Mouse (Mus musculus) lung, embryonic 14.5 days (tissue): Measurements from ENCODE around the gene Kcnq1. TPM values are rescaled to one million over a fixed set of nuclear protein-coding genes. Genes with fewer than 3 reads are reported as not detected.
A peak's percentile ranks its signal among the peaks of the same experiment; 100 is the strongest.

ENCODE experiments used
- ATAC-seq: fragments of 200-750 bp; cut with Nextera tagmentation; 2 replicates; pipeline ENCODE4 v1.8.0; 2017; ENCODE audit warnings: mild to moderate bottlenecking, moderate TSS enrichment, moderate library complexity; ENCODE audit not compliant: insufficient read depth
- DNase-seq: peaks from one replicate; pipeline ENCODE4 v3.0.0-alpha.2; 2015
- H3K27ac ChIP-seq: fragments of 300-500 bp; sonication (generic); 2 replicates; pipeline ENCODE4 v1.5.1; 2014; ENCODE audit warnings: low read depth, mild to moderate bottlenecking, moderate library complexity
- H3K27me3 ChIP-seq: fragments of 300-500 bp; sonication (generic); 2 replicates; pipeline ENCODE4 v1.6.1; 2014; ENCODE audit warnings: low read length, control low read depth; ENCODE audit not compliant: insufficient read depth
- H3K36me3 ChIP-seq: fragments of 300-500 bp; sonication (generic); 2 replicates; pipeline ENCODE4 v1.6.1; 2014; ENCODE audit warnings: control low read depth; ENCODE audit not compliant: insufficient read depth
- H3K4me1 ChIP-seq: fragments of 300-500 bp; sonication (generic); 2 replicates; pipeline ENCODE4 v1.6.1; 2014; ENCODE audit warnings: antibody characterized with exemption, control low read depth; ENCODE audit not compliant: insufficient read depth
- H3K4me2 ChIP-seq: fragments of 300-500 bp; sonication (generic); 2 replicates; pipeline ENCODE4 v1.6.1; 2014; ENCODE audit warnings: mild to moderate bottlenecking
- H3K4me3 ChIP-seq: fragments of 300-500 bp; sonication (generic); 2 replicates; pipeline ENCODE4 v1.5.1; 2014; ENCODE audit warnings: low read depth, low read length
- H3K9ac ChIP-seq: fragments of 300-500 bp; sonication (generic); 2 replicates; pipeline ENCODE4 v1.6.1; 2014
- H3K9me3 ChIP-seq: fragments of 300-500 bp; sonication (generic); 2 replicates; pipeline ENCODE4 v1.6.1; 2016; ENCODE audit warnings: low read depth, low read length, control low read depth
- CTCF ChIP-seq: IDR thresholded peaks from 2 replicates; pipeline ENCODE4 v1.5.1; 2016; ENCODE audit warnings: antibody characterized with exemption, low read depth
- WGBS: fragments of 180-500 bp; shearing (Covaris S2); extraction: QIAGEN DNeasy Blood & Tissue Kit; methylation state at CpG from one replicate; pipeline ENCODE4 v1.1.7; 2014; 5-methylcytosine and 5-hydroxymethylcytosine counted together
- polyA plus RNA-seq: library from polyadenylated mRNA; unstranded; fragments of >200 nt; fragmentation: Nextera tagmentation; extraction: Ambion mirVana; gene quantifications from 2 replicates; pipeline ENCODE4 v1.2.1, GENCODE M21; 2014

Kcnq1 gene
- polyA plus RNA-seq, 1 experiment from 2014 or later: 5.3 TPM

GRCm38 (mm10) chr7:143313572-143314319 lies 207.6 kb downstream of the Kcnq1 start:
- ATAC-seq: peak; percentile 62
- Histone ChIP-seq H3K27me3 (no peaks in the 10 kb centered on the region), H3K4me2 (no peak overlapping the region), H3K36me3 (no peaks in the 10 kb centered on the region), H3K9me3 (no peaks in the 10 kb centered on the region), H3K9ac (no peak overlapping the region), H3K4me3 (no peak overlapping the region), H3K27ac (peak overlapping the region; percentile 79), H3K4me1 (peaks cover 33% of the 10 kb centered on the region)
- 45% methylated on average over 11 of the region's 11 CpGs for WGBS
- TF ChIP-seq CTCF: no peak
- peak; percentile 78 for DNase-seq

GRCm38 (mm10) chr7:143318512-143318911 lies 212.3 kb downstream of the Kcnq1 start:
- H3K4me2 ChIP-seq: no peak overlapping the region
- ATAC-seq: no peak
- H3K9me3 ChIP-seq: no peaks in the 10 kb centered on the region
- no peak overlapping the region for H3K9ac ChIP-seq
- no peak overlapping the region for H3K27ac ChIP-seq
- WGBS: 25% methylated on average over 5 of the region's 5 CpGs
- TF ChIP-seq CTCF: no peak
- H3K4me3 ChIP-seq: no peak overlapping the region
- no peaks in the 10 kb centered on the region for H3K27me3 ChIP-seq
- no peak for DNase-seq
- H3K36me3 ChIP-seq: no peaks in the 10 kb centered on the region
- peaks cover 31% of the 10 kb centered on the region for H3K4me1 ChIP-seq

GRCm38 (mm10) chr7:143320367-143320766 lies 214.2 kb downstream of the Kcnq1 start:
- ATAC-seq (peak; percentile 73), DNase-seq (peak; percentile 75)
- Histone ChIP-seq H3K9ac (no peak overlapping the region), H3K36me3 (no peaks in the 10 kb centered on the region), H3K27me3 (no peaks in the 10 kb centered on the region), H3K27ac (peak overlapping the region; percentile 68; the same call in 1 of the 2 replicates), H3K9me3 (no peaks in the 10 kb centered on the region), H3K4me3 (no peak overlapping the region), H3K4me2 (no peak overlapping the region), H3K4me1 (peaks cover 15% of the 10 kb centered on the region)
- TF ChIP-seq CTCF: no peak
- WGBS: 16% methylated on average over 8 of the region's 8 CpGs

GRCm38 (mm10) chr7:143325051-143325450 lies 218.9 kb downstream of the Kcnq1 start:
- DNase-seq (no peak), ATAC-seq (no peak)
- TF ChIP-seq CTCF: no peak
- Histone ChIP-seq H3K4me2 (no peak overlapping the region), H3K9ac (no peak overlapping the region), H3K9me3 (no peaks in the 10 kb centered on the region), H3K36me3 (no peaks in the 10 kb centered on the region), H3K27ac (no peak overlapping the region), H3K27me3 (no peaks in the 10 kb centered on the region), H3K4me1 (peaks cover 10% of the 10 kb centered on the region), H3K4me3 (no peak overlapping the region)
- 55% methylated on average over 15 of the region's 16 CpGs for WGBS

GRCm38 (mm10) chr7:143328185-143328915 lies 222.2 kb downstream of the Kcnq1 start:
- no peak overlapping the region for H3K9ac ChIP-seq

GRCm38 (mm10) chr7:143329110-143329810 lies 223.1 kb downstream of the Kcnq1 start:
- H3K4me3 ChIP-seq: no peak overlapping the region
- TF ChIP-seq CTCF: no peak
- no peak for DNase-seq
- H3K36me3 ChIP-seq: no peaks in the 10 kb centered on the region
- H3K27ac ChIP-seq: no peak overlapping the region
- H3K4me1 ChIP-seq: peaks cover 18% of the 10 kb centered on the region
- H3K27me3 ChIP-seq: no peaks in the 10 kb centered on the region
- H3K4me2 ChIP-seq: no peak overlapping the region
- H3K9me3 ChIP-seq: no peaks in the 10 kb centered on the region
- 0 out of 2 replicates have a peak, but pooled peaks have one; percentile 13 for ATAC-seq
- H3K9ac ChIP-seq: no peak overlapping the region
- WGBS: 80% methylated on average over 14 of the region's 14 CpGs

More at GRCm38 (mm10) chr7:143328185-143328915, 222.2 kb downstream of the Kcnq1 start:
- Histone ChIP-seq H3K4me2 (no peak overlapping the region), H3K9me3 (no peaks in the 10 kb centered on the region), H3K4me3 (no peak overlapping the region), H3K4me1 (peaks cover 9% of the 10 kb centered on the region), H3K27me3 (no peaks in the 10 kb centered on the region), H3K27ac (no peak overlapping the region), H3K36me3 (no peaks in the 10 kb centered on the region)
- ATAC-seq: no peak
- 73% methylated on average over 18 of the region's 18 CpGs for WGBS
- DNase-seq: no peak
- TF ChIP-seq CTCF: no peak
